Comparison of ENCODE assay signal across 8 mouse cellular contexts in the genomic region with DNA sequence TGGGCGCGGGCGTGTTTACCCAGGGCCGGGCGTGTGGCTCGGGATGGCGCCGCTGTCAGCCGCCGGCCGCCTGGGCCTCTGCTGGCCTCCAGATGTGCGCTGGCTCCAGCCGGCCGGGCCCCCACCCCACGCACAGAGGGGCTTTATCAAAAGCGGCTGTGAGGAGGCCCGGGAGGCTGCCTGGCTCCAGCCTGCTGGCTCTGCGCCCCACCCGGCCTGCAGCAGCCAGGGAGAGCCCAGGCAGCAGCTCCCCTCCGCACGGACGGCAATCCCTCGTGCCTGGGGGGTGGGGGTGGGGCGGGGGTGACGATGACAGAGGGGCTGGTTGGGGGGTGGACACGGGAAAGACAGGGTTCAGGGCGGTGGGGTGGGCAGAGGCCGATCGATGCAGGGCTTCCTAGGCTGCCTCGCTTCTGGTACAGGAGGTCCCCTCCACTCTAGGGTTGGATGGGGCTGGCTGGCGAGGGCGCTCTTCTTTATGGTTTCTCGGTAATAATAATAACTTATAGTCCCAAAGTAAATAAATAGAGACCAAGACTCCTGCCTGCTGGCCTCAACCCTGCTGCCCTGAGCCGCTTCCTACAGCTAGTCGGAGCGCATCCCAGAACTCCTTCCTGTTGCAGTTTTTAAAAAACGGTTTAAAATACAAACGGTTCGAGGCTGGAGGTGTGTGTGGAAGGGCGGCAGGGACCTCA. TPM values are rescaled to one million over a fixed set of nuclear protein-coding genes. Genes with fewer than 3 reads are reported as not detected.
DNase-seq lines count a peak whose midpoint lies in the region; ATAC-seq and TF ChIP-seq lines count a peak whose summit lies in the region.

No protein-coding gene starts in this region.

- WGBS in embryonic facial prominence, embryonic 10.5 days, result 18% methylated on average over 40 of the region's 40 CpGs
- 41% methylated on average over 25 of the region's 40 CpGs for WGBS in heart, postnatal 0 days
- WGBS in liver, embryonic 12.5 days (ENCODE audit: insufficient replicate concordance), result 46% methylated on average over 39 of the region's 40 CpGs

- H3K36me3 ChIP-seq in embryonic facial prominence, embryonic 10.5 days (replicated peaks), result no peaks in the 10 kb centered on the region
- H3K36me3 ChIP-seq in heart, postnatal 0 days (replicated peaks; ENCODE audit: control insufficient read depth, insufficient read depth, low read length), result no peaks in the 10 kb centered on the region
- no peaks in the 10 kb centered on the region for H3K36me3 ChIP-seq in liver, embryonic 12.5 days

- H3K9me3 ChIP-seq in embryonic facial prominence, embryonic 10.5 days, result no peaks in the 10 kb centered on the region
- no peaks in the 10 kb centered on the region for H3K9me3 ChIP-seq in heart, postnatal 0 days (replicated peaks; ENCODE audit: control insufficient read depth, low read length)
- H3K9me3 ChIP-seq in liver, embryonic 12.5 days (replicated peaks), result no peaks in the 10 kb centered on the region

- H3K9ac ChIP-seq in heart, postnatal 0 days (replicated peaks; ENCODE audit: low read depth, low read length), result peak overlapping the region; percentile 40
- H3K9ac ChIP-seq in liver, embryonic 12.5 days, result no peak overlapping the region; the same call in 1 of the 2 replicates

- DNase-seq in gastrocnemius, postnatal 14 days, result peak; percentile 72
- DNase-seq in gastrocnemius, adult 18-20 months (ENCODE audit: low spot score), result no peak
- peak; percentile 94 for DNase-seq in embryonic facial prominence, embryonic 10.5 days (ENCODE audit: low spot score)
- peak; percentile 24 for DNase-seq in heart, postnatal 0 days (ENCODE audit: low spot score)
- DNase-seq in testis, postnatal 10 days (ENCODE audit: low spot score), result peak; percentile 78
- DNase-seq in adrenal gland, postnatal 25 days, result no peak
- DNase-seq in cerebellum, adult 11 months, result no peak

- intact Hi-C loops in gastrocnemius, postnatal 14 days (cut with DNase I; ENCODE audit: low total_unique reads), result no loop called here

- peak overlapping the region; percentile 46 for H3K4me2 ChIP-seq in heart, postnatal 0 days (ENCODE audit: low read depth, low read length)
- peak overlapping the region; percentile 43 for H3K4me2 ChIP-seq in liver, embryonic 12.5 days

- peak; percentile 18; the same call in 1 of the 2 replicates for ATAC-seq in heart, postnatal 0 days (ENCODE audit: insufficient read depth, low read depth)
- ATAC-seq in liver, embryonic 12.5 days, result peak; percentile 11; the same call in 1 of the 2 replicates

- H3K27me3 ChIP-seq in embryonic facial prominence, embryonic 10.5 days (replicated peaks; ENCODE audit: low read depth, poor library complexity, severe bottlenecking), result no peaks in the 10 kb centered on the region; the same call in 1 of the 2 replicates
- H3K27me3 ChIP-seq in heart, postnatal 0 days (ENCODE audit: control insufficient read depth, insufficient read depth, low read length), result no peaks in the 10 kb centered on the region
- peaks cover 27% of the 10 kb centered on the region for H3K27me3 ChIP-seq in liver, embryonic 12.5 days (replicated peaks)

- peak overlapping the region; percentile 49 for H3K4me3 ChIP-seq in embryonic facial prominence, embryonic 10.5 days
- peak overlapping the region; percentile 12; the same call in 1 of the 2 replicates for H3K4me3 ChIP-seq in heart, postnatal 0 days (ENCODE audit: low read depth, low read length)
- H3K4me3 ChIP-seq in liver, embryonic 12.5 days, result peak overlapping the region; percentile 2; the same call in 1 of the 2 replicates

- H3K4me1 ChIP-seq in embryonic facial prominence, embryonic 10.5 days, result peaks cover 88% of the 10 kb centered on the region
- H3K4me1 ChIP-seq in heart, postnatal 0 days (ENCODE audit: control insufficient read depth, insufficient read depth), result peaks cover 13% of the 10 kb centered on the region
- peaks cover 12% of the 10 kb centered on the region for H3K4me1 ChIP-seq in liver, embryonic 12.5 days

- no peak for TF ChIP-seq EP300 in heart, postnatal 0 days (IDR thresholded peaks at IDR 0.05; ENCODE audit: low read depth)

- H3K27ac ChIP-seq in embryonic facial prominence, embryonic 10.5 days (replicated peaks), result peak overlapping the region; percentile 91
- peak overlapping the region; percentile 49 for H3K27ac ChIP-seq in heart, postnatal 0 days (ENCODE audit: low read depth)
- peak overlapping the region; percentile 57; the same call in 1 of the 2 replicates for H3K27ac ChIP-seq in liver, embryonic 12.5 days

- no peak for TF ChIP-seq CTCF in heart, postnatal 0 days (IDR thresholded peaks at IDR 0.05; ENCODE audit: low read depth)

RNA-seq across cellular contexts. Expression of a gene that starts 34.3 kb away (rescaled TPM):
- total RNA-seq in gastrocnemius, postnatal 14 days (2021), result 100 to 1,000 TPM; 158 to 180 TPM
- 100 to 1,000 TPM; 175 to 191 TPM for total RNA-seq in gastrocnemius, adult 18-20 months (2021)
- 384 and 394 TPM in 2 replicates for polyA plus RNA-seq in embryonic facial prominence, embryonic 10.5 days (2016; fragmentation: Nextera tagmentation; extraction: Ambion mirVana)
- 74.5 and 94.6 TPM in 2 replicates for total RNA-seq in heart, postnatal 0 days (2014; rRNA removed; ENCODE audit: low replicate concordance)
- 150 and 152 TPM in 2 replicates for polyA plus RNA-seq in heart, postnatal 0 days (2015; fragmentation: Nextera tagmentation; extraction: Ambion mirVana)
- polyA plus RNA-seq in liver, embryonic 12.5 days (2016; fragmentation: Nextera tagmentation; extraction: Ambion mirVana), result 256 and 259 TPM in 2 replicates
- total RNA-seq in adrenal gland, postnatal 25 days (2021), result 187 and 190 TPM in 2 replicates

RNA-seq across cellular contexts. Expression of a gene that starts 59.6 kb away (rescaled TPM):
- total RNA-seq in gastrocnemius, postnatal 14 days (2021), result 1 to 10 TPM; 3.2 to 3.5 TPM
- total RNA-seq in gastrocnemius, adult 18-20 months (2021), result 1 to 10 TPM in 1 of 2 experiments, under 1 TPM in 1; 0.73 to 1.0 TPM
- 86.3 and 93.8 TPM in 2 replicates for polyA plus RNA-seq in embryonic facial prominence, embryonic 10.5 days (2016; fragmentation: Nextera tagmentation; extraction: Ambion mirVana)
- 1.5 TPM in 1 of 2 replicates, not detected in the other for total RNA-seq in heart, postnatal 0 days (2014; rRNA removed; ENCODE audit: low replicate concordance)
- 6.0 and 7.0 TPM in 2 replicates for polyA plus RNA-seq in heart, postnatal 0 days (2015; fragmentation: Nextera tagmentation; extraction: Ambion mirVana)
- 4.9 and 5.0 TPM in 2 replicates for polyA plus RNA-seq in liver, embryonic 12.5 days (2016; fragmentation: Nextera tagmentation; extraction: Ambion mirVana)
- 12.8 and 13.0 TPM in 2 replicates for total RNA-seq in adrenal gland, postnatal 25 days (2021)

Comparison
In these comparisons a context has a peak if more than half of its experiments do, and no peak if none do; other contexts are left out.
1. DNase-seq: peak in gastrocnemius, postnatal 14 days (single experiment), embryonic facial prominence, embryonic 10.5 days (single experiment), heart, postnatal 0 days (single experiment) and testis, postnatal 10 days (single experiment); none in gastrocnemius, adult 18-20 months (single experiment), adrenal gland, postnatal 25 days (single experiment) and cerebellum, adult 11 months (single experiment).
2. Peak in every context shown above with its lines, with median percentiles within 50 percentile points of each other: H3K27ac ChIP-seq and H3K4me3 ChIP-seq.